Mouse (Mus musculus) cortical plate, adult 2 months (tissue): Measurements from ENCODE around the gene Il2rb.

Experiments
- CTCF ChIP-seq: fragments of 200-500 bp; IDR thresholded peaks from 2 replicates; pipeline ENCODE4 v1.5.1; 2011; ENCODE audit warnings: mild to moderate bottlenecking, control low read depth, low read length; ENCODE audit not compliant: insufficient read depth; ENCODE audit errors: extremely low read depth
- POLR2A ChIP-seq: fragments of 200-500 bp; IDR thresholded peaks from 2 replicates; pipeline ENCODE4 v1.6.1; 2011; ENCODE audit warnings: mild to moderate bottlenecking, low read length, control low read depth; ENCODE audit not compliant: insufficient read depth; ENCODE audit errors: extremely low read depth

GRCm38 (mm10) chr15:78542767-78543303 is 47.8 kb upstream of the Il2rb start:
- TF ChIP-seq CTCF (no peak), POLR2A (peak; percentile 50)
